Mouse (Mus musculus): ENCODE measurements around the gene Srpk1. TPM values are rescaled to one million over a fixed set of nuclear protein-coding genes. Genes with fewer than 3 reads are reported as not detected.
A peak's percentile ranks its signal among the peaks of the same experiment; 100 is the strongest.

The Srpk1 gene
- total RNA-seq (2018; cell fraction: chromatin; rRNA removed) = 100 to 1,000 TPM; 127 to 331 (median 223) TPM
- total RNA-seq (2018; cell fraction: cytosol; rRNA removed) = 10 to 100 TPM; 27.3 to 46.1 (median 36.4) TPM
- total RNA-seq (2018; cell fraction: nucleus; rRNA removed) = 100 to 1,000 TPM in 13 of 26 experiments, 10 to 100 TPM in 13; 53.1 to 242 (median 99.4) TPM
- 27.4 to 34.2 TPM (median 32.5 TPM) in 3 replicates for polyA plus RNA-seq (2018)

DNA sequence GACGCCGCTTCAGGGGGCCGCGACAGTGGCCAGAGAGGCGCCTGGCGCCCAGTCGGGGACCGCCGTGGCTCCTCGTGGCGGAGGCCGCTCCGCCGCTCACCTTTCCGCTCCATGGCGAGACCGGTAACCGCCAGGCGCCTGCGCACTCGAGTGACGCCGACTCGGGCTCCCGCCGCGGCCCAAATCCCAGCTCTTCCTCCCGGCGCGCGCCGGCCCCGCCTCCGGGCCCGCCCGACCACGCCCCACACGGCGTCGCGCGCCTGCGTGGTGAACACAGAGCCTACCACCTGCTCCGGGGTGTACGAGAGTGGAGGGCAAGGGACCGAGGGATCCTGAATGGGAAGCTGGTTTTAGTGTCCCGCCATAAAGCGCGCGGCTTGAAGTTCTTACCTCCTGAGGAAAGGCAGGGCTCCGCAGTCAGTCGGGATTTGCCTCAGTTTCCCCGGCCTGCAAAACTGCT lies at the start of gene Srpk1:
Gene Srpk1, minus strand, starts transcription at position 410 of the 460 bp plus-strand sequence.
- Histone ChIP-seq H3K36me3 (ENCODE audit: inconsistent target) (no peaks in the 10 kb centered on the region), H3K27ac (peak within 1 kb of the TSS; percentile 35), H3K79me2 (ENCODE audit: inconsistent target) (peaks cover 46% of the 10 kb centered on the region), H3K4me3 (ENCODE audit: inconsistent target) (peak within 1 kb of the TSS; percentile 78)
- WGBS (ENCODE audit: missing documents) = under 1% methylated on average over 53 of the region's 53 CpGs

DNA sequence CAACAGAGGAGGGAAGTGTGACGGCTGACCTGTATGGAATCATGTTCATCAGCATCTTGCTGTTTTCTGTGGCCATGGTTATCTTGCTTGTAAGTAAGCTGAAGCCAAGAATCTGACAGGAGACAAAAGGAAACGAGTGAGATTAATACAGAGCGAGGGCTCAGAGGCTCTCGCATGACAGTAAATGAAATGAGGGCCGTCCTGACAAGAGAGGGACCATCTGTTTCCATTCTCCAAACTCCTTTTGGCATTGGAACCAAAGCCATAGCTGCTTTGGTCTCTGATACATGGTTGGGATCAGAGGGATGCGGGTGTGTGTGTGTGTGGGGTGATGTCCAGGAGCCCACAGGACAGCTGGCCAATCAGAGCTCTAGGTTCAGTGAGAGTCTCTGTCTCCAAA lies 37.1 kb upstream of the Srpk1 start:
- Histone ChIP-seq H3K36me3 (ENCODE audit: inconsistent target) (no peaks in the 10 kb centered on the region), H3K4me3 (ENCODE audit: inconsistent target) (no peak overlapping the region), H3K27ac (no peak overlapping the region), H3K79me2 (ENCODE audit: inconsistent target) (no peaks in the 10 kb centered on the region)
- 95% methylated on average over 6 of the region's 6 CpGs for WGBS (ENCODE audit: missing documents)

DNA sequence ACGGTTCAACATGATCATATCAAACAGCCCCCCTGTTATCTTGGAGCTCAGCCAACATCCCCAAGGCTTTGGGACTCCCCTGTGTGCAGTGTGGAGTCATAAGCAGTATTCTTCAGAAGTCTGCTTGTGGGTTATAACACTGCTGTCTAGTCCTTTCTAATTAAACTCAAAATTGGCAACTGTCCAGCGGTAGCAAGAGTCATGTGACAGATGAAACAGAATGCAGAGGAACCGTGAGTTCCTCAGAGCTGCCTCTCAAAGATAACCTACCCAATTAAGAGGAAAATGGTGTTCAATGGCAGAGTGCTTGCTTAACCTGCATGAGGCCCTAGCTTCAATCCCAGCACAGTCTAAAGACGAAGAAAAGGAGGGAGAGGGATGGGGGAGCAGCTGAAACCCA lies 35.4 kb upstream of the Srpk1 start:
- Histone ChIP-seq H3K36me3 (ENCODE audit: inconsistent target) (no peaks in the 10 kb centered on the region), H3K27ac (no peak overlapping the region), H3K4me3 (ENCODE audit: inconsistent target) (no peak overlapping the region), H3K79me2 (ENCODE audit: inconsistent target) (no peaks in the 10 kb centered on the region)
- WGBS (ENCODE audit: missing documents) = 25% methylated on average over 4 of the region's 4 CpGs

DNA sequence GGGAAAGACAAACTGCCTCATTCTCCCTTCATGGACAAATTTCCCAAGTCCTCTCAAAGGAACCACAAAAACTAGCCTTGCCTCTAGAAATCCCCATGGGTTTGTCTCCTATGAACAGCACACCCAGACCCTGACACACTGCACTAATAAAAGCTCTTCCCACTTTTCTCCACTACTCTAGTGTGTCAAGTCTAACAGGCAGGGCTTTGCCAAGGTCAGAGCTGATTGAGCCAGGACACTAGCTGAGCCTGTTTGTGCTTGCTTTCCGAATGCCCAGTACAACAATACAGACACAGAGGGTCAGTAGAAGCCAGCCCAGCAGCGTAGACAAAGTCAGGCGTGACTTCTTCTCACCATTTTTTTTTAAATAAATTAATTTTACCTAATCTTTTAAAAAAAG lies 27.8 kb upstream of the Srpk1 start:
- no peak overlapping the region for H3K4me3 ChIP-seq (ENCODE audit: inconsistent target)
- 96% methylated on average over 3 of the region's 3 CpGs for WGBS (ENCODE audit: missing documents)
- H3K79me2 ChIP-seq (ENCODE audit: inconsistent target) = no peaks in the 10 kb centered on the region
- no peaks in the 10 kb centered on the region for H3K36me3 ChIP-seq (ENCODE audit: inconsistent target)
- H3K27ac ChIP-seq = no peak overlapping the region

DNA sequence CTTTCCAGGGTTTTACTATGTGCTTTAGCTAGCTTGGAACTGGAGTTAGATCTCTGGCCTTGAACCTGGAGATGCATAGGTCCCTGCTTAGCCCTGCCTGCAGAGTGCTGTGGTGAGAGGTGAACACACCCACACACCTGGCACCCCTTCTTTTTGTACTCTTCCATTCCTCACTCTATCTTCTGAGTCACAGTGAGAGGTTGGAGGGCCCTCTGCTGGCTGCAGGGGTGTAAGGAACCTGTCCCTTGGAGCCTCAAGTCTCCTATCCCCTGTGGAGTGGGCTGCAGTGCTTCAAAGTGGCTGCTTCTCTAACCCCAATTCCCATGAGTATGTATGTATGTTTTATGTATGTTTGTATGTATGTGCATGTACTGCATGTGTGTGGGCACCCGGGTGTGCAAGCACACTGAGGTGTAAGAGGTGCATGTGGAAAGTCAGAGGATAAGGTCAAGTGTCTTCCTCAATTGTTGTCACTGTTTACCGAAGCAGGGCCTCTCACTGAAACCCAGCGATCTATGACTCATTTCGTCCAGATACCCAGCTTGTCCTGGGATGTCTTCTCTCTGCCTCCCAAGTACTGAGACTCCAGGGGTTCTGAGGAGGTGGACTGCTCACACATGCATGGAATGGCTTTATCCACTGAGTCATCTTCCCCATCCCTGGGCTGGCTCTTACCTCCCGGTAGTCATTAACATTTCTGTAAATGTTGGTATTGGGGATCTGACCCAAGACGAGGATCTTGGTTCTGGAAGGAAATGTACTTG lies 26.3 kb upstream of the Srpk1 start:
- no peaks in the 10 kb centered on the region for H3K79me2 ChIP-seq (ENCODE audit: inconsistent target)
- H3K27ac ChIP-seq = no peak overlapping the region
- 62% methylated on average over 6 of the region's 6 CpGs for WGBS (ENCODE audit: missing documents)
- no peaks in the 10 kb centered on the region for H3K36me3 ChIP-seq (ENCODE audit: inconsistent target)
- H3K4me3 ChIP-seq (ENCODE audit: inconsistent target) = no peak overlapping the region

DNA sequence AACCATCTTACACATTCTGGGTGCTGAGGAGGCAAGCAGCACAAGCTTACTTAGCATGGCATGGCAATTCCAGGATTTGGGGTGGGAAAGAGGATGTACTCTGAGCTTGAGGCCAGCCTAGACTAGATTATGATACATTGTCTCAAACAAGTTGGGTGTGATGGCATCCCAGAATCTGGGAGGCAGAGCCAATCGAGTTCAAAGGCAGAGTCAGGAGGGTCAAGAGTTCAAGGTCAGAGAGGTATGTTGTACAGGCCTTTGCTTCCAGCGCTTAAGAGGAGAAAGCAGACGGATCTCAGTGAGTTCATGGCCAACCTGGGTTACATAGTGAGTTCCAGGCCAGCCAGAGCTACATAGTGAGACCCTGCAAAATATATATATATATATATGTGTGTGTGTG lies 23.7 kb upstream of the Srpk1 start:
- Histone ChIP-seq H3K27ac (no peak overlapping the region), H3K79me2 (ENCODE audit: inconsistent target) (no peaks in the 10 kb centered on the region), H3K36me3 (ENCODE audit: inconsistent target) (no peaks in the 10 kb centered on the region), H3K4me3 (ENCODE audit: inconsistent target) (no peak overlapping the region)
- 90% methylated on average over 3 of the region's 3 CpGs for WGBS (ENCODE audit: missing documents)

DNA sequence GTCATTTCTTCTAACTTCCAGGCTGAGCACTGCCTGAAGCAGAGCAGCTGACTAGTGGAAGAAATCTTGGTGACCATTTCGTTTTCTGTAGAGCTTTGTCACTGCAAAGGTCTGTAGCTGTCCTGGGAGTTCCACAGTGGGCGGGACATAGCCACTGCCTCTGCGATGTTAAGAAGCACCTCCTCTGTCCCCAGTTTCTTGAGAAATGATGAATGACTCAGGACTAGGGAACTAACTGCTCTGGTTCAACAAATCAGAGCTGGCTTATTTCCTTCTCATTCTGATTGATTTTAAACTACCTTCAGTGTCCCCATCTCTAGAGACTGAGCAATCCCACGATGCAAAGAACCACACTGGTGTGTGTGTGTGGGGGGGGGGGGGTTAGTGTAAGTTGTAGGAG lies 21.6 kb upstream of the Srpk1 start:
- Histone ChIP-seq H3K27ac (no peak overlapping the region), H3K36me3 (ENCODE audit: inconsistent target) (no peaks in the 10 kb centered on the region), H3K4me3 (ENCODE audit: inconsistent target) (no peak overlapping the region), H3K79me2 (ENCODE audit: inconsistent target) (no peaks in the 10 kb centered on the region)
- 25% methylated on average over 4 of the region's 4 CpGs for WGBS (ENCODE audit: missing documents)

DNA sequence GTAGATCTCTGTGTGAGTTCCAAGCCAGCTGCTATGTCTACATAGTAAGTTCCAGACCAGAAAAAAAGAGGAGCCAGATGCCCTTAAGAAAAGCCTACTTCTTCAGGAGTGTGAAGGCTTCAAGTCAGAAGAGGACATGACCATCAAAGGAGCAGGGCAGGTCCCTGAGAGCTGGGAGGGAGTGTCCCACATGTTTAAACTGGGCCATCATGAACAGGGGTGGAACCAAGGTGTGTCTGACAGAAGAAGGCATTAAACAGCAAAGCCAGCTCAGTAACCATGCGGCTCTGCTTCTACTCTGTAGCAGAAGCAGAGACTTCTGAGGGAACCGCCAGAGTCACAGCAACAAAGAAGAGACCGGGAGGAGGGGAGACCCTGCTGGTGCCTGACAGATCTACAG lies 21.2 kb upstream of the Srpk1 start:
- no peaks in the 10 kb centered on the region for H3K36me3 ChIP-seq (ENCODE audit: inconsistent target)
- H3K4me3 ChIP-seq (ENCODE audit: inconsistent target) = no peak overlapping the region
- whole genome bisulfite sequencing (ENCODE audit: missing documents) = 70% methylated on average over 3 of the region's 3 CpGs
- H3K27ac ChIP-seq = no peak overlapping the region
- H3K79me2 ChIP-seq (ENCODE audit: inconsistent target) = no peaks in the 10 kb centered on the region

DNA sequence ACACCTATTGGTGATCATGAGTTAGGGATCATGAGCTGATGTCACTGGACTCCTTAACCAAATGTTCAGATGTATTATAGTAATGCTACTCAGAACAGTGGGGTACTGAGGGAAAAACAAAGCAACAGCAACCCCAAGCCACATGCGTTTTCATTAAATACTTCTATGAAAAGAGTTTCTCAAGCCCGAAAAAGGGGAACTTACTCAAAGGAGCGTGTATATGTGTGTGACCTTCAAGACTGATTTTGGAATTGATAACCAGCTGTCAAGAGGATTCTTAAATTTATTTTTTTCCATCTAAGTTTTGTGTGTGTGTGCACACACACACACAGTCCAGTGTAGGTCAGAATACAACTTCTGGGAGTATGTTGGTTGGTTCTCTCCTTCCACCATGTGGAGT lies 17.6 kb upstream of the Srpk1 start:
- Histone ChIP-seq H3K4me3 (ENCODE audit: inconsistent target) (no peak overlapping the region), H3K36me3 (ENCODE audit: inconsistent target) (no peaks in the 10 kb centered on the region), H3K27ac (no peak overlapping the region), H3K79me2 (ENCODE audit: inconsistent target) (no peaks in the 10 kb centered on the region)
- 13% methylated on average over 3 of the region's 3 CpGs for WGBS (ENCODE audit: missing documents)

DNA sequence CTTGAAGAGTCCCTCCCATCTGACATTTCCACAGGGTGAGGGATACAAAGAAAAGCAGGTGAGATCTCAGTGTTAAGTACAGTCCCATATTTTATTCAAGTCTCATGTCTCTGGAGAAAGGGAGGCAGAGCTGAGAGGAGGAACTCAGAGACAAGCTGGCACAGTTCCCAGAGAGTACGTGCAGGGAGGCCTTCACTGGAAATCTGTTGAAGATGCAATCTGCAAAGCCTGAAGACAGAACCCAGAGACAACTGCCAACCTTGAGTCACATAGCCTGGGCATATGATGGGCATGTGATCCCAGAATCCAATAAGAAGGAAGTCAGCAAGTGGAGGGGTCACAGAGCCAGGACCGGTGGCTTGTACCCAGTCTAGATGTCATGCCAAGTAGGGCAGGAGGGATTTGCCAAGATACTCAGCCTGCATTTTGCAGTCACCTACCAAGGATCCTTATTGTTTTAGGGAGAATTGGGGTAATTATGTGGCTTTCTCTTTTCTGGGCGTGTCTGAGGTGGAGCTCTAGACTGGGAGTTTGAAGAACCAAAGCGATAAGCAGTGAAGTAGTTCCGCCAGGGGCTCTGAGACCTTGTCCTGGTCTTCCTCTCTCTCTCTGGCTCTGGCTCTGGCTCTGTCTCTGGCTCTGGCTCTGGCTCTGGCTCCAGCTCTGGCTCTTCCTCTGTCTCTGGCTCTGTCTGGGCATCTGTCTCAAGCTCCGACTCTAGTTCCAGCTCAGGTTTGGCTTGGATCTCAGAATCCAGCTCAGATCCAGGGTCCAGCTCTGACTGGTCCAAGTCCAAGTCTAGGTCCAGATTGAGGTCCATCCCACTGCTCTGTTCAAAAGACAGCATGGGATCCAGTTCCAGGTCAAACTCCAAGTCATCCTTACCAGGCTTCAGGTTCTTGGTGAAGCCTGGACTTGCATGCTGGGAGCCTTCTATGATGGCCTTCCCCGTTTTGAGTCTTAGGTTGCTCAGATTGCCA lies 15.5 kb upstream of the Srpk1 start:
- H3K36me3 ChIP-seq (ENCODE audit: inconsistent target) = no peaks in the 10 kb centered on the region
- H3K27ac ChIP-seq = peak overlapping the region; percentile 70
- H3K79me2 ChIP-seq (ENCODE audit: inconsistent target) = no peaks in the 10 kb centered on the region
- WGBS (ENCODE audit: missing documents) = 79% methylated on average over 7 of the region's 7 CpGs
- H3K4me3 ChIP-seq (ENCODE audit: inconsistent target) = no peak overlapping the region

DNA sequence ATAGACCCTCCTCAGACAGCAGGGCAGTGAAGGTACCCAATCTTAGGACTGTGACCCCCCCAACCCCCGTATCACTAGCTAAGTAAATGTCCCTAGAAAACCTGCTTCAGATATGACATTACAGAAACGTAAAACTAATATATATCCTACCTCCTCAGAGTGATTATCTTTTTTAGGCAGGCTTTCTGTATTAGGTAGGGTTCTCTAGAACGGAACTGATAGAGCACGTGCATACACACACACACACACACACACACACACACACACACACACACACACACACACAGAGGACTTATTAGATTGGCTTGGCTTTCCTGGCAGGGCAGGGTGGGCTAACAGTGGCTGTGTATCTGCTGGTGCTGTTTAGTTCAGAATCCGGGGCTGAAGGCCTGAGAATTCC lies 13.3 kb upstream of the Srpk1 start:
- Histone ChIP-seq H3K27ac (no peak overlapping the region), H3K36me3 (ENCODE audit: inconsistent target) (no peaks in the 10 kb centered on the region), H3K79me2 (ENCODE audit: inconsistent target) (no peaks in the 10 kb centered on the region), H3K4me3 (ENCODE audit: inconsistent target) (no peak overlapping the region)
- 98% methylated on average over 5 of the region's 5 CpGs for WGBS (ENCODE audit: missing documents)

DNA sequence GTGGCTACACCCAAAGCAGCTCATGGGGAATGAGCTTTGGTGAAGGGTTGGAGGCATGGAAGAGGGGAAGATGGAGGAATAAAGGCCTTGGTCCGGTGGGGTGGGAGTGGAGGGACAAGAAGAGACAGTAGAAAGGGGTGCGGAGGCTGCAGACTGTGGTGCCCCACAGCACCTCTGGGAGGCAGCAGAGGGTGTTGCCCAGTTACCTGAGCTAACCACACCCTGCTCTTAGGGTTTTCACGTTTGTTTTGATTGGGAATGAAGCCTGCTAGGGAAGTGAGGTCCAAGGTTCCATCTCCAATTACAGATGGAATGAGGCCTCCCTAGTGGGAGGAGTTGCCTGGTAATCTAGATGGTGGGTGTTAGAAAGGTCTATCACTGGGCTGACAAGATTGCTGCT lies 6.6 kb upstream of the Srpk1 start:
- H3K4me3 ChIP-seq (ENCODE audit: inconsistent target) = no peak overlapping the region
- no peaks in the 10 kb centered on the region for H3K36me3 ChIP-seq (ENCODE audit: inconsistent target)
- H3K79me2 ChIP-seq (ENCODE audit: inconsistent target) = no peaks in the 10 kb centered on the region
- WGBS (ENCODE audit: missing documents) = 77% methylated on average over 3 of the region's 3 CpGs
- H3K27ac ChIP-seq = no peak overlapping the region

DNA sequence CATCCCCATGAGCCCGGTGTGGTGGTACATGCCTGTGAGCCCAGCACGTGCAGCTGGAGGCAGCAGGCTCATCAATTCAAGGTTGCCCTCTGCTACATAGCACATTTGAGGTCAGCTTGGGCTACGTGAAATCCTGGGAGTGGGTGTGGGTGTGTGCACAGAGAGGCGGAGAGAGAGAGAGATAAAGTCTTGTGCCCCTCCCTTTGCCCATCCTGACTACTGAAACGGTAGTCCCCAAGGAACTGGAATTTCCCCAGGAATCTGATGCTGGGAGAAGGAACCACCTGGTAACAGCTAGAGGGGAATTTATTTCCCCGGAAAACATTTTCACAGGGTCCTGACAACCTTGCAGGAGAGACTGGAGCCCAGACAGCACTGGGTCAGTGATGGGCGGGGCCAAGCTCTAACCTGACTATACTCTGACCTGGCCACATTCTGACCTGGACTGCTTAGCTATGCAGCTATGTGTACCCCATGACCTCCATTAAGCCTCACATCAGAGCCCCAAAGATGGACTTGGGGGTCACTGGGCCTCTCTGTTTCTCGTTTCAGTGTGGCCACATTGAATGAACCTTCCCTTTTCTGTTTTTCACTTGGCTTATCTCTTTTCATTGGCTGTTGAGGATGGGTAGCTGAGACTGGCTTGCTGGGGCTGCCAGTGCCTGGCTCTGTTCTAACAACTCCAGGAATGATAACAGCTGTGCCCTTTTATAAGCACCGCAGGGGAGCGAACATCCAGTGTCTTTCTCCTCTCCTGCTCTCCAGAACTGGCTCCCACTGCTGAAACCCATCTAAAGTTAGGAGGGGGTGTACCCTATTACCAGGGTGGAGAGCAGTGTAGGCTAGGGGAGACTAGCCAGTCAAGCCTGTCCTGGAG lies 6.0 kb upstream of the Srpk1 start:
- Histone ChIP-seq H3K79me2 (ENCODE audit: inconsistent target) (no peaks in the 10 kb centered on the region), H3K4me3 (ENCODE audit: inconsistent target) (no peak overlapping the region), H3K36me3 (ENCODE audit: inconsistent target) (no peaks in the 10 kb centered on the region), H3K27ac (no peak overlapping the region)
- 84% methylated on average over 10 of the region's 10 CpGs for WGBS (ENCODE audit: missing documents)

DNA sequence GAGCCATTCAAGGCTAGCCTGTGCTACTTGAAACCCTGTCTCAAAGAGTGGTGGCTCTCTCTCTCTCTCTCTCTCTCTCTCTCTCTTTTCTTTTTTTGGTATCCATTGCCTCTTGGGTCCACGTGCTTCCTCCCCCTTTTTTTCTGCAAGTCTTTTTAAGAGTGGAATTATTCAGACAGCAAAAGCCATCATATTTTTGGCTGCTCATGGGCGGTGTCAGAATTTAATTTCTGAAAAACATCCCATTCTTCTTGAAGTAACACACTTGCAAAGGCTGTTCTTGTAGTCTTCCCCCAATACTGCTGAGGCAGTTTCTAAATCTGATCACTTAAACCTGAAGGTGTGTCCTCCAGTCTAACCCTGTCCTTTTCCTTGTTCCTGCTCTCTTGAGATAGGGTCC lies 4.4 kb upstream of the Srpk1 start:
- Histone ChIP-seq H3K27ac (no peak overlapping the region), H3K4me3 (ENCODE audit: inconsistent target) (no peak overlapping the region), H3K79me2 (ENCODE audit: inconsistent target) (no peaks in the 10 kb centered on the region), H3K36me3 (ENCODE audit: inconsistent target) (no peaks in the 10 kb centered on the region)
- 100% methylated on average over 2 of the region's 2 CpGs for WGBS (ENCODE audit: missing documents)

Measured in macrophage (primary cell).